Mouse (Mus musculus): ENCODE data around the gene Ranbp9.

Gene Ranbp9

DNA sequence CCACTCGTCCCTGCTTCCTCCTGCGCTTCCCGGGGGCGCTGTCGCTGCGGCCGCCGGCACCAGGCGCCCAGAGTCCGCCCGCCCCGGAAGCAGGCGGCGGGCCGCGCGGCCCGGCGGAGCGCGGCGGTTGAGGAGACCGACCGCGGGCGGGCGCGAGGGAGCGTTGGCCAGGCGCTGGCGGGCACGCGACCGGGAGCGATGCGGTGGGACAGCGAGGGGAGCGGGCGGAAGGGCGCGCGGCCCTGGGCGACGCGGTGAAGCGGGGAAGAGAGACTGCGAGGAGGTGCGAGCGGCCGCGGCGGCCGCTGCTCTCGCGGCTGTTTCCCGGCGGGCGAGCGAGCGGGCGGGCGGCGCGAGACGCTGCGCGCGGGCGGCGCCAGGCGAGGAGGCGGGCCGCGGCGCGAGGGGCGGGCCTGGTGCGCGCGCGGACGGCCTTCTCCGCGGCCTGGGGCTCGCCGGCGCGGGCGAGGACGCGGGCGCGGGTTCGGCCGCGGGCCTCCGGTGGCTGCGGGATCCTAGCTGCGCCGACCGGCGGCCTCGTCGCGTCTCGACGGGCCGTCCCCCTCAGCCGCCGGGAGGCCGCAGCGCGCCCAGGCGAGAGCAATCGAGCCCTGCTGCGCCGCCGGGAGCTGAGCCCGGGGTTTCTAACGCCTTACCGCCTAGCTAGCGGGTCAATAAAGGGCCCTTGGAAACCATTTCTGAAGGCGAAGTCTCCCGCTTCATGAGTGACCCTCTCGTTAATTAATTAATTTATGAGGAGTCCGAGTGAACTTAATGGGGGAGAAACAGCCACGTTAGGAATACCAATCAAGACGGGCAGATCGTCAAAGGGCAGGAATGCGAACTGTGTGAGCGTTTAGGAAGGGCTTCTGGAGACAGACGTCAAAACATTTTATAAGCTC is at the start of gene Ranbp9:
TSS of gene Ranbp9 (minus strand) at position 326 of the 902 bp plus-strand sequence.
- DNase-seq (ENCODE audit: low read depth), result peak; percentile 39

DNA sequence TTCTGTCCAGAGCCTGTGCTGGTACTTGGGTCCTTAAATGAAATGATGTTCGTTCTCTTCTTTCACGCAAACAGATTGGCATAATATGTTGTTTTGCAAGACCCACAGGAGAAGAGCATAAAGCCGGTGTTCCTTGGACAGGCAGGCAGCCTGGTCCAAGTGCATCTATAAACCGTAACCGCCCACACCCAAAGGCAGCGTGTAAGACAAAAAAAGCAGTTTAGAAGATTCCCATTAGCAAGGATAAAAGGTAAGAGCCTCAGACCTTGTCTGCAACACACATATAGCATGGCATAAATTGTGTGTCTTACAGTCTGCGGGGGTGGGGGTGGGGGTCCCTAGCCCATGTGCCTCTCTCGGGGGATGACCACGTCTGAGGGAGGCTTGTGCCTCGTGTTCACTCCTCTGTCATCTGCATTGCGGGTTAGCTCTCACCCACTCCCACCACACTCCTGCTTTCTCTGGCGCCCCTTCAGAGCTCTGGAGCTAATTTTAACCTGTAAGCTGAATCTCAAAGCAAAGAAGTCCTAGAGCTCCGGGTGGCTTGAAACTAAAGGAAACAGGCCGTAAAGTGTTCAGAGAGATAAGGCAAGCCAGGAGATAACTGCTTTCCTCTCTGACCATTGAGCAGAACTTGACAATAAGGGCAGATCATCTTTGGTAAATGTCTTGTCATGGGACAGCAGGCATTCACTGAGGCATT is 49.2 kb upstream of the Ranbp9 start:
- no peak for DNase-seq (ENCODE audit: low read depth)

GRCm38 (mm10) chr13:43526289-43526688 is 45.2 kb upstream of the Ranbp9 start:
- DNase-seq (ENCODE audit: low read depth), result no peak

DNA sequence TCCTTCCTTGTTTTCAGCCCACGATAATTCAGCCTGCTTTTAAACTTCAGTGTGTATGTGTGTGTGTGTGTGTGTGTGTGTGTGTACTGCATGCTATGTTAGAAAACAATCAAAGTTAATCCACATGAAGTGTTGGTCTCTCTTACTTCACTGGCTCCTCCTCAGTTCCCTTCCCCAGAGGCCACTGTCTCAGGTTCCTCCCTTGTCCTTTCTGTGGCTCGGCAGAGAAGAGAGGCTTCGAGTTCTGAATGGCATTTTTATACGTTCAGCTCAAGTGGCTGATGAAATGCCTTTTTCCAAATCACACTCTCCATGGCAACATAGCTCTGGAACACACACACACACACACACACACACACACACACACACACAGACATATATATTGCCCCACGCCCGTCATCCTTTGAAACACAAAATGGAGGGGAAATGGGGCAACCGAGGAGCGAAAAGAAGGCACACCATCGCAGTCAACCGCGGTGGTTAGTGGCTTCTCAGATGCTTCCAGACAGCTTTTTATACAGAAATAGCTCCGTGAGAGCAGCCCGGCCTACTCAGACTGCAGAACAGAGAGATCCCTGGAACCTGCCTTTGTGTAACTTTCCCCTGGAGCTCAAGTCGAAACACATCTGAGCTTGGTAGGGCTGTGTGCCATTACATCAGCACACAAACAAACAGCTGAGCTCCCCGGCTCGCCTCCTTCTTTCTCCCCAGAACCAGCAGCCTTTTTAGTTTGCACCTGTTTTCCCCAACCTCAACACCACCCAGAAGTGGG is 44.5 kb upstream of the Ranbp9 start:
- no peak for DNase-seq (ENCODE audit: low read depth)

- DNase-seq (ENCODE audit: low read depth), result no peak
These were observed 43.6 kb upstream of the Ranbp9 start for GRCm38 (mm10) chr13:43524491-43525362.

- no peak for DNase-seq (ENCODE audit: low read depth)
These were observed 42.9 kb upstream of the Ranbp9 start for GRCm38 (mm10) chr13:43523906-43524480.

DNA sequence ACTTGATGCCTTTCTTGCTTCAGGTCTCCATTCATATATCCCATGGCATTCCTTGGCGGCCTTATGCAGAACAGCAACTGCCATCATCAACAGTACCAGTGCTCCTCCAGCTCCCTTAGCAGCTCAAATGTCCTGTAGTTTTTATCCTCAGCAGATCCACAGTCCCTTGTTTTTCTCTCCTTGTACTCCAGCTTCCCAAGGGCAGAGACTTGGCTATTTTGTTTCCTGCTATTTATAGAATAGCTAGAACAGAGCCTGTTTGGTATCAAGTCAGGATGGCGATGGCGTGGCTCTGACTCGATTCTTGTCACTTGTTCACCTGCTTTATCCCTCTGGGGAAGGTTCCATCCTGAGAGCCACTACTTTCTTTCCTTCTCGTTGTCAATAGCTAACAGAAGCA is 40.9 kb upstream of the Ranbp9 start:
- DNase-seq (ENCODE audit: low read depth), result no peak

DNA sequence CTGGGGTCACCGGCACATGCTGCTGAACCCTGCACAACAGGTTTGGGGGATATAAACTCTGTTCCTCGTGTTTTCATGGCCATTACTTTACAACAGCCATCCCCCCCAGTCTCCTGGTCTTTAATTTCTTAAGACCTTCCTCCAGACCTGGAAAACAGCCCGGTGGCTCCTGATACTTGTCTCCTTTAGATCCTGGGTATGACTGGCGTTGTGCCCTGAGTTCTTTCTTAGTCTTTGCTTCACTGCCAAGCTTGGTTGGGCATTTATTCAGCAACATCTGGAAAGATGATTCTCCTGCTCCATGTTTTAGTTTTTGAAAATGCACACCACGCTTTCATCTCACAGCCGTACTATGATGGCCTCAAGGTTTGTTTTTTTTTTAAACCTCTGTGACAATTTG is 38.2 kb upstream of the Ranbp9 start:
- no peak for DNase-seq (ENCODE audit: low read depth)

GRCm38 (mm10) chr13:43517371-43517770 is 36.3 kb upstream of the Ranbp9 start:
- no peak for DNase-seq (ENCODE audit: low read depth)

DNA sequence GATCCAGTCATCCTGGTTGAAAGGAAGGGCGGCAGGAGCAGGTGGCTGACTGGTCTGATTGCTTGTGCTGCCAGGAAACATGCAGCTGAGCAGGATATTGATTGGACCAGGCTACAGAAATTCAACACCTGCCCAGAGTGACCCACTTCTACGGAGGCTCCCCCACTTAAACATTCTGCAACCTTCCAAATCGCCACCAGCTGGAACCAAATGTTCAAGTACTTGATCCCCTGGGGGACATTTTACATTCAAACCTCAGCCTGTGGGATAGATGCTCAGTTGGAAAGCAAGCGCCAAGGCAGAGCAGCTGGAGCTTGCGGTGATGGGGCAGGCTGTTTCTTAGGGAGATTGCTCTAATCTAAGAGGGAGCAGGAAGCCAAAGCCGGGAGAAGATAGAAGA is 35.8 kb upstream of the Ranbp9 start:
- DNase-seq (ENCODE audit: low read depth), result no peak

DNA sequence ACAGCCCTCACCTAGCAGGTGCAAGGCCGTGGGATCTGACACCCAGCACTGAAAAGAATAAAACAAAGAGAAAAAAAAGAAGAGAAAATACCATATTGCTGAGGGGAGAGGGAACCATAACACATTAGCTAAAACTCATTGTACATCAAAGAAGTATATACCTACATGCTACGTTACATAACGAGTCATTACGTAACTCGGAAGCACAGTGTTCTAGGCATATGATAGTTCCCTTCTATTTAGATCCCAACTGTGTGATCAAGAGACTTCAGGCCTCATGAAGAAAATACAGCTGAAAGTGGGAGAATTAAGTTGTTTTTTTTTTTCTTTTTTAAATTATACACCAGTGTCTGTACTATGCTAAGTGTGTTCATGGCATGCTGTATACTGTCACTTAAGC is 35.0 kb upstream of the Ranbp9 start:
- no peak for DNase-seq (ENCODE audit: low read depth)

GRCm38 (mm10) chr13:43514950-43515358 is 33.9 kb upstream of the Ranbp9 start:
- DNase-seq (ENCODE audit: low read depth), result no peak

GRCm38 (mm10) chr13:43512736-43513135 is 31.7 kb upstream of the Ranbp9 start:
- DNase-seq (ENCODE audit: low read depth), result no peak

- DNase-seq (ENCODE audit: low read depth), result no peak
These were observed 24.7 kb upstream of the Ranbp9 start for GRCm38 (mm10) chr13:43505798-43506197.

DNA sequence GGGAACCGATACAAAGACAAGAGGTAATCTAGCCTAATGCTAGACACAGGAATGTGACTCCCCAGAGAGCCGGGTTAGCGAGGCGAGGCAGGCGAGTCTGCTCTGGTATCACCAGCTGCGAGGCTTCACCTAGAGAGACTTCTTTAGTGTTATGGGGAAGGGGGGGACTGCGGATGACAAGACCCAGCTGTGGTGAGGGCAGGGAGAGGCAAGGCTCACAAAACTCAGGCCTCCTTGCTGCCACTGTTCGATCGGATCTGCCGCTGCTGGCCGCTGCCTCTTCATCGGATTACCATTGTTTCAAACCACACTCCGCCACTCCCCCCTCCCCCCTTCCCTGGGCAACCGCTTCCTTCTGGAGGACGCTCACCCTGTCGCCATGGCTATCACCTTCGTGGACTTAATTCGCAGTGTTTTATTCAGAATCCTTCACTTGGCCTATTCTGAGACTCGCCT is 22.3 kb upstream of the Ranbp9 start:
- DNase-seq (ENCODE audit: low read depth), result no peak

DNA sequence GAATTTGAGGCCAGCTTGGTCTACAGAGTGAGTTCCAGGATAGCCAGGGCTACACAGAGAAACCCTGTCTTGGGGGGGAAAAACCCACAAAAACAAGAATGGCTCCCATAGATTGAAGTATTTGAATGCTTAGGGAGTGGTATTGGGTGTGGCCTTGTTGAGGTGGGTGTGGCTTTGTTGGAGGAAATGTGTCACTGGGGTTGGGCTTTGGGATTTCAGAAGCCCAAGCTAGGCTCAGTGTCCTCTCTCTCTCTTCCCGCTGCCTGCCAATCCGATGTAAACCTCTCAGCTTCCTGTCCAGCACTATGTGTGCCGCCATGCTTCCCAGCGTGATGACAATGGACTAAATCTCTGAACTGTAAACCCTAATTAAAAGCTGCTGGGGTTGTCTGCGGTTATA is 20.5 kb upstream of the Ranbp9 start:
- no peak for DNase-seq (ENCODE audit: low read depth)

DNA sequence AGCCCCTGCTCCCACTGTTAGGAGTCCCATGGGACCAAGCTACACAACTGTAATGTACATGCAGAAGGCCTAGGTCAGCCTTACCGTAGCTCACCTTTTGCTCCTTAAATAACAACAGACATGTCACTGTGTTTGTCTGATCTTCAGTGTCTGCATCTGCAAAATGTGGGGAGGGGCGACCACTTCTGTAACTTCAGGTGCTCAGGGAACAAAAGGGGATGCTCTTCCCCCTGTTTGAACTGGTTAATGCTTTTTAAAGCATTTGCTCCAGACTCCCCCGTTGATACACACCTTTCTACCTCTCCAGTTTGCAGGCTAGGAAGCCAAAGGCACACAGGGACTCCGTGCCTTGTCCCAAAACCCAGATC is 19.4 kb upstream of the Ranbp9 start:
- no peak for DNase-seq (ENCODE audit: low read depth)

DNA sequence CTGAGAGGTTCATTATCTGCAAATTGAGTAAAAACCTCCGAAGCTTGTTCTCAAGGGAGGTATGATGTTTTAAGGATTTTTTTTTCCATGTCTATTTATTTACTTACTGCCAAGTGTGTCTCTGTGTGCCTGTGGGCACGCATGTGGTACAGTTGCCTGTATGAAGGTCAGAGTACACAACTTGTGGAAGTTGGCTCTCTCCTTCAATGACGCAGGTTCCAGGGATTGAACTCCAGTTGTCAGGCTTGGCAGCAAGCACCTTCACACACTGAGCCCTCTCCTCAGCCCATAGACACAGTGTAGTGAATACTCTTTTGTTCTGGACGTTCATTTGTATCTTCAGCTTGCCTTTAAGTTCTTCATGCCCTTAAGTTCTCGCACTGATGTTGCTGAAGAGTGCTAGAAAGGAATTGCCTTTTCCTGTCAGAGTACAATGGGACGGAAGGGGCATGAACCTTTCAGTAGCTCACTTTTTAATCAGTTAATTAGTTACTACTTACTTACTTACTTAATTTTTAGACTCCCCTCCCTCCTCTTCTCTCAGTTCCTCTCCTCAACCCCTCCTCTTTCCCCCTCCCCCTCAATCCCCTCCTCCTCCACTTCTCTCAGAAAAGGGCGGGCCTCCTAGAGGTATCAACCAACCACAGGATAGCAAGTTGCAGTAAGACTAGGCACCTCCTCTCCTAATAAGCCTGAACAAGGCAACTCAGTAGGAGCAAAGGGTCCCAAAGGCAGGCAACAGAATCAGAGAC is 18.8 kb upstream of the Ranbp9 start:
- no peak for DNase-seq (ENCODE audit: low read depth)

DNA sequence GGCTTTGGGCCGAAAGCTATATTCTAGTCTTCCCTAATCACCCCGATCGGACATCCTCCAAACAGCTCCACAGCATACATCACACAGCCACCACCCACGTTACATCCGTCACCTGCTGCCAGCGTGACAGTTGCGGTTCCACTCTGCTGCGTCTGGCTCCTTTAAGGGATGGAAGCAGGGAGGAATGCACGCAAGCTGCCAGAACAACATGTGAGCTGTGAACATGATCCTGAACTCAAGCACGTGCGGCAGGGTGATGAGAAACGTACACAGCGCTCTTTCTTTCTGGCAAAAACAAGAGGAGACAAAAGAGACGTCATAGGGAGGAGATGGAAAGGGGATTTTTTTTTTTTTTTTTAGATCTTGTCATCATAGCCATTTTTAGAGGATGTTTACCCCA is 17.8 kb upstream of the Ranbp9 start:
- no peak for DNase-seq (ENCODE audit: low read depth)

GRCm38 (mm10) chr13:43497769-43498168 is 16.7 kb upstream of the Ranbp9 start:
- DNase-seq (ENCODE audit: low read depth), result no peak

Data from c-Kit-positive CD71-negative TER-119-negative erythroid progenitor cells, embryonic 14.5 days (primary cell).